Mouse (Mus musculus) testis, adult 2 months (tissue): ENCODE results near the gene Ruvbl2. TPM values are rescaled to one million over a fixed set of nuclear protein-coding genes. Genes with fewer than 3 reads are reported as not detected.
A peak's percentile ranks its signal among the peaks of the same experiment; 100 is the strongest.
"Not testable (repeated sequence)": the region's sequence is repeated elsewhere in the genome, so short reads cannot be mapped to it uniquely, and the experiment has no call there.

ENCODE experiments used
- H3K27ac ChIP-seq: fragments of 200-500 bp; 2 replicates; pipeline ENCODE4 v1.5.1; 2012; ENCODE audit warnings: low read depth, low read length; ENCODE audit not compliant: control insufficient read depth, insufficient read depth
- H3K27me3 ChIP-seq: fragments of 200-500 bp; 2 replicates; pipeline ENCODE4 v1.6.1; 2012; ENCODE audit warnings: mild to moderate bottlenecking, low read length, moderate library complexity; ENCODE audit not compliant: control insufficient read depth, insufficient read depth
- H3K36me3 ChIP-seq: fragments of 200-500 bp; 2 replicates; pipeline ENCODE4 v1.6.1; 2012; ENCODE audit warnings: mild to moderate bottlenecking, low read length; ENCODE audit not compliant: control insufficient read depth, insufficient read depth
- H3K4me1 ChIP-seq: fragments of 200-500 bp; 2 replicates; pipeline ENCODE4 v1.6.1; 2012; ENCODE audit warnings: low read length; ENCODE audit not compliant: control insufficient read depth, insufficient read depth
- H3K4me3 ChIP-seq: fragments of 200-500 bp; 2 replicates; pipeline ENCODE4 v1.5.1; 2012; ENCODE audit warnings: low read depth, mild to moderate bottlenecking, low read length, moderate library complexity, mixed read lengths; ENCODE audit not compliant: control insufficient read depth
- CTCF ChIP-seq: fragments of 200-500 bp; IDR thresholded peaks from 2 replicates; pipeline ENCODE4 v1.5.1; 2012; ENCODE audit warnings: low read depth, mild to moderate bottlenecking, inconsistent platforms, low read length, moderate library complexity; ENCODE audit not compliant: control insufficient read depth, insufficient read depth, insufficient replicate concordance
- POLR2A ChIP-seq: fragments of 200-500 bp; IDR thresholded peaks from 2 replicates; pipeline ENCODE4 v1.6.1; 2012; ENCODE audit warnings: low read depth, mild to moderate bottlenecking, inconsistent platforms, low read length, moderate library complexity; ENCODE audit not compliant: control insufficient read depth
- polyA plus RNA-seq: library from polyadenylated mRNA; depleted of rRNA; stranded (reverse); fragments of >200 nt; gene quantifications from 2 replicates; pipeline ENCODE4 v1.2.3, GENCODE M21; 2012

The Ruvbl2 gene
- polyA plus RNA-seq, 1 experiment = 173 TPM

- TF ChIP-seq CTCF (no peak), POLR2A (no peak)
- Histone ChIP-seq H3K27ac (peak overlapping the region; percentile 85), H3K4me1 (peaks cover 21% of the 10 kb centered on the region), H3K4me3 (no peak overlapping the region), H3K36me3 (no peaks in the 10 kb centered on the region), H3K27me3 (no peaks in the 10 kb centered on the region)
Observed at GRCm38 (mm10) chr7:45460377-45460776, 22.5 kb upstream of the Ruvbl2 start.

GRCm38 (mm10) chr7:45459564-45460140 lies 21.8 kb upstream of the Ruvbl2 start, which contains the start of gene Ftl1:
TSS of gene Ftl1 (minus strand) at chr7:45459884.
- not testable (repeated sequence) for H3K36me3 ChIP-seq, H3K27me3 ChIP-seq
- Histone ChIP-seq H3K4me1 (peaks cover 21% of the 10 kb centered on the region), H3K4me3 (peak within 1 kb of the TSS; percentile 91), H3K27ac (peak within 1 kb of the TSS; percentile 85)
- peak; percentile 77 for TF ChIP-seq POLR2A

GRCm38 (mm10) chr7:45458748-45459563 lies 21.1 kb upstream of the Ruvbl2 start:
- Histone ChIP-seq H3K27ac (peak overlapping the region; percentile 61), H3K4me1 (peaks cover 21% of the 10 kb centered on the region), H3K4me3 (peak overlapping the region; percentile 91), H3K27me3 (no peaks in the 10 kb centered on the region), H3K36me3 (no peaks in the 10 kb centered on the region)
- TF ChIP-seq CTCF (no peak), POLR2A (no peak)

GRCm38 (mm10) chr7:45457204-45458060 lies 19.5 kb upstream of the Ruvbl2 start:
- Histone ChIP-seq H3K4me3 (no peak overlapping the region), H3K36me3 (no peaks in the 10 kb centered on the region), H3K27ac (no peak overlapping the region), H3K4me1 (peaks cover 21% of the 10 kb centered on the region), H3K27me3 (no peaks in the 10 kb centered on the region)
- no peak for TF ChIP-seq CTCF
- TF ChIP-seq POLR2A = no peak

GRCm38 (mm10) chr7:45456721-45457203 lies 18.9 kb upstream of the Ruvbl2 start:
- TF ChIP-seq POLR2A = no peak
- TF ChIP-seq CTCF = no peak
- Histone ChIP-seq H3K4me1 (peaks cover 22% of the 10 kb centered on the region), H3K27me3 (no peaks in the 10 kb centered on the region), H3K4me3 (no peak overlapping the region), H3K27ac (no peak overlapping the region), H3K36me3 (no peaks in the 10 kb centered on the region)

- Histone ChIP-seq H3K27ac (no peak overlapping the region), H3K4me3 (no peak overlapping the region), H3K4me1 (peaks cover 26% of the 10 kb centered on the region), H3K27me3 (no peaks in the 10 kb centered on the region), H3K36me3 (no peaks in the 10 kb centered on the region)
- TF ChIP-seq POLR2A = no peak
- no peak for TF ChIP-seq CTCF
Observed at GRCm38 (mm10) chr7:45455932-45456696, 18.2 kb upstream of the Ruvbl2 start.
